Mouse (Mus musculus) stomach, postnatal 0 days (tissue): ENCODE data around the gene H1fnt.

Source experiments
- CTCF ChIP-seq: IDR thresholded peaks from 2 replicates; pipeline ENCODE4 v1.5.1; 2016; ENCODE audit warnings: antibody characterized with exemption, low read depth, mild to moderate bottlenecking, moderate library complexity
- EP300 ChIP-seq: optimal IDR thresholded peaks from 2 replicates; pipeline ENCODE3; 2016; ENCODE audit warnings: antibody characterized with exemption

DNA sequence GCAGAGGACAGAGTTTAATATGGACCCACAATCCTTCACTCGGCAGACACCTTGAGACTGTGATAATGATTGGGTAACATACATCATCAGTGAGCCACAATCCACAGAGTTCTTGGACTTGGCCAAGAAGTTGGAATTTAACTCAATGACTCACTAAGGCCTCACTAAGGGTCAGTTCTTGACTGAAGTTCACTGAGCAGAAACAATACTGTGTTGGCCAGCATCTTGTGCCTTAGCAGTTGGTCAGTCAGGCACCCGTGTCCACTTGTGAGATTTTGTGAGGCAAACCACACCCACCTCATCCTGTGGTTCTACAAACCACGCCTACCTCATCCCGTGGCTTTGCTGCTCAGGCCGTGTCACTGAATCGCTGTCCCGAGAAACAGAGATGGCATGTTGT lies 47.4 kb downstream of the H1fnt start:
- TF ChIP-seq CTCF (no peak), EP300 (no peak)
